Mouse (Mus musculus) A20 (cell line): ENCODE measurements around the gene Arl15.
A peak's percentile ranks its signal among the peaks of the same experiment; 100 is the strongest.

Experiments used
- DNase-seq: peaks from one replicate; pipeline ENCODE4 v3.0.0-alpha.2; 2011; ENCODE audit warnings: low read depth, low spot score

Arl15 gene

GRCm38 (mm10) chr13:114142826-114143225 is 348.5 kb downstream of the Arl15 start:
- no peak for DNase-seq

GRCm38 (mm10) chr13:114143247-114143646 is 348.9 kb downstream of the Arl15 start:
- DNase-seq: no peak

- no peak for DNase-seq
These were observed 350.0 kb downstream of the Arl15 start for GRCm38 (mm10) chr13:114144052-114145046.

- no peak for DNase-seq
These were observed 350.9 kb downstream of the Arl15 start for GRCm38 (mm10) chr13:114145249-114145648.

GRCm38 (mm10) chr13:114150856-114151697 is 356.8 kb downstream of the Arl15 start:
- DNase-seq: no peak

GRCm38 (mm10) chr13:114151698-114152069 is 357.4 kb downstream of the Arl15 start:
- DNase-seq: no peak

GRCm38 (mm10) chr13:114156689-114157088 is 362.4 kb downstream of the Arl15 start:
- DNase-seq: no peak

GRCm38 (mm10) chr13:114158111-114158730 is 363.9 kb downstream of the Arl15 start:
- no peak for DNase-seq

- no peak for DNase-seq
These were observed 365.5 kb downstream of the Arl15 start for GRCm38 (mm10) chr13:114159634-114160391.

- DNase-seq: no peak
These were observed 368.4 kb downstream of the Arl15 start for GRCm38 (mm10) chr13:114162753-114163152.

GRCm38 (mm10) chr13:114165616-114166015 is 371.3 kb downstream of the Arl15 start:
- DNase-seq: no peak

GRCm38 (mm10) chr13:114166439-114167183 is 372.3 kb downstream of the Arl15 start:
- no peak for DNase-seq

- DNase-seq: no peak
These were observed 375.8 kb downstream of the Arl15 start for GRCm38 (mm10) chr13:114170061-114170460.

GRCm38 (mm10) chr13:114171465-114171864 is 377.2 kb downstream of the Arl15 start:
- no peak for DNase-seq

GRCm38 (mm10) chr13:114188107-114188506 is 393.8 kb downstream of the Arl15 start:
- no peak for DNase-seq

GRCm38 (mm10) chr13:114188801-114189200 is 394.5 kb downstream of the Arl15 start:
- DNase-seq: peak; percentile 8

GRCm38 (mm10) chr13:114189441-114189840 is 395.1 kb downstream of the Arl15 start:
- DNase-seq: no peak

- DNase-seq: no peak
These were observed 396.6 kb downstream of the Arl15 start for GRCm38 (mm10) chr13:114190898-114191297.

GRCm38 (mm10) chr13:114198252-114198799 is 404.0 kb downstream of the Arl15 start:
- DNase-seq: no peak

- DNase-seq: no peak
These were observed 405.4 kb downstream of the Arl15 start for GRCm38 (mm10) chr13:114199746-114200145.
